Mouse (Mus musculus): Measurements from ENCODE around the gene D1Ertd622e.
A peak's percentile ranks its signal among the peaks of the same experiment; 100 is the strongest.

- no peak for TF ChIP-seq CTCF (IDR thresholded peaks at IDR 0.05; ENCODE audit: low read depth, low read length)
- TF ChIP-seq POLR2A (IDR thresholded peaks at IDR 0.05; ENCODE audit: extremely low read depth, insufficient read depth, low read length) = 0 out of 2 replicates have a peak, but pooled peaks have one; percentile 16
Measured at GRCm38 (mm10) chr1:97661406-97662241, at the start of gene D1Ertd622e.
